Mouse (Mus musculus): Measurements from ENCODE around the gene Flvcr1. TPM values are rescaled to one million over a fixed set of nuclear protein-coding genes. Genes with fewer than 3 reads are reported as not detected.
"Not testable (repeated sequence)": the region's sequence is repeated elsewhere in the genome, so short reads cannot be mapped to it uniquely, and the experiment has no call there.

Gene Flvcr1
- total RNA-seq, 2 experiments from 2014 or later: 6.7 to 7.1 TPM

- ATAC-seq (replicated peaks; ENCODE audit: low FRiP score, poor library complexity, severe bottlenecking): no peak
Measured at GRCm38 (mm10) chr1:191042688-191043087, 16.7 kb upstream of the Flvcr1 start.

GRCm38 (mm10) chr1:191042106-191042505 is 16.1 kb upstream of the Flvcr1 start:
- no peak for ATAC-seq (replicated peaks; ENCODE audit: low FRiP score, poor library complexity, severe bottlenecking)

GRCm38 (mm10) chr1:191041352-191041751 is 15.4 kb upstream of the Flvcr1 start:
- no peak for ATAC-seq (replicated peaks; ENCODE audit: low FRiP score, poor library complexity, severe bottlenecking)

- ATAC-seq (replicated peaks; ENCODE audit: low FRiP score, poor library complexity, severe bottlenecking): no peak
Measured at GRCm38 (mm10) chr1:191037999-191038398, 12.0 kb upstream of the Flvcr1 start.

GRCm38 (mm10) chr1:191036554-191037334 is 10.8 kb upstream of the Flvcr1 start, which contains the start of gene Spata45:
Spata45 (plus strand) TSS chr1:191036639.
- no peak for ATAC-seq (replicated peaks; ENCODE audit: low FRiP score, poor library complexity, severe bottlenecking)

GRCm38 (mm10) chr1:191035649-191036048 is 9.7 kb upstream of the Flvcr1 start:
- no peak for ATAC-seq (replicated peaks; ENCODE audit: low FRiP score, poor library complexity, severe bottlenecking)

- ATAC-seq (replicated peaks; ENCODE audit: low FRiP score, poor library complexity, severe bottlenecking): not testable (repeated sequence)
Measured at GRCm38 (mm10) chr1:191030922-191031425, 5.0 kb upstream of the Flvcr1 start.

GRCm38 (mm10) chr1:191030182-191030581 is 4.2 kb upstream of the Flvcr1 start:
- no peak for ATAC-seq (replicated peaks; ENCODE audit: low FRiP score, poor library complexity, severe bottlenecking)

- peak; percentile 22; the same call in 1 of the 2 replicates for ATAC-seq (replicated peaks; ENCODE audit: low FRiP score, poor library complexity, severe bottlenecking)
Measured at GRCm38 (mm10) chr1:191025016-191026012, 644 bp downstream of the Flvcr1 start.

- not testable (repeated sequence) for ATAC-seq (replicated peaks; ENCODE audit: low FRiP score, poor library complexity, severe bottlenecking)
Measured at GRCm38 (mm10) chr1:191023806-191024205, 2.2 kb downstream of the Flvcr1 start.

- ATAC-seq (replicated peaks; ENCODE audit: low FRiP score, poor library complexity, severe bottlenecking): no peak
Measured at GRCm38 (mm10) chr1:191023140-191023539, 2.8 kb downstream of the Flvcr1 start.

GRCm38 (mm10) chr1:191021016-191021415 is 4.9 kb downstream of the Flvcr1 start:
- no peak for ATAC-seq (replicated peaks; ENCODE audit: low FRiP score, poor library complexity, severe bottlenecking)

GRCm38 (mm10) chr1:191020217-191020924 is 5.6 kb downstream of the Flvcr1 start:
- ATAC-seq (replicated peaks; ENCODE audit: low FRiP score, poor library complexity, severe bottlenecking): no peak

- ATAC-seq (replicated peaks; ENCODE audit: low FRiP score, poor library complexity, severe bottlenecking): no peak
Measured at GRCm38 (mm10) chr1:191019803-191020202, 6.2 kb downstream of the Flvcr1 start.

GRCm38 (mm10) chr1:191014271-191014670 is 11.7 kb downstream of the Flvcr1 start:
- ATAC-seq (replicated peaks; ENCODE audit: low FRiP score, poor library complexity, severe bottlenecking): no peak

GRCm38 (mm10) chr1:191008707-191009106 is 17.3 kb downstream of the Flvcr1 start:
- no peak for ATAC-seq (replicated peaks; ENCODE audit: low FRiP score, poor library complexity, severe bottlenecking)

GRCm38 (mm10) chr1:191002201-191002600 is 23.8 kb downstream of the Flvcr1 start:
- no peak for ATAC-seq (replicated peaks; ENCODE audit: low FRiP score, poor library complexity, severe bottlenecking)

- ATAC-seq (replicated peaks; ENCODE audit: low FRiP score, poor library complexity, severe bottlenecking): no peak
Measured at GRCm38 (mm10) chr1:191000686-191001085, 25.3 kb downstream of the Flvcr1 start.

- ATAC-seq (replicated peaks; ENCODE audit: low FRiP score, poor library complexity, severe bottlenecking): no peak
Measured at GRCm38 (mm10) chr1:190998027-190998426, 27.9 kb downstream of the Flvcr1 start.

Measured in erythroid progenitor cell, adult 5-6 weeks (primary cell).